Mouse (Mus musculus) kidney, adult 8-10 months (tissue): ENCODE measurements at regions not wholly inside any gene's neighbourhood (a gene's known extent, or its start where the extent isn't known, plus 50 kb on each side); places are given as distances from the start of the nearest gene placed in this dataset.

Source experiments
- DNase-seq, 2 experiments: peaks; one replicate each; pipeline ENCODE4 v3.0.0; 2022

- no peak for DNase-seq
Measured at GRCm38 (mm10) chr13:32649982-32650381, 133.8 kb downstream of the Mylk4 start.

GRCm38 (mm10) chr13:32643030-32643750, 140.6 kb downstream of the Mylk4 start:
- DNase-seq = no peak

- DNase-seq = no peak
Measured at GRCm38 (mm10) chr13:32640941-32641340, 142.8 kb downstream of the Mylk4 start.

GRCm38 (mm10) chr13:32630122-32630732, 153.5 kb downstream of the Mylk4 start:
- DNase-seq = no peak

GRCm38 (mm10) chr13:32613916-32614315, 169.8 kb downstream of the Mylk4 start:
- DNase-seq = peak; percentile 8 to 12

GRCm38 (mm10) chr13:32611551-32612295, 172.0 kb downstream of the Mylk4 start:
- no peak for DNase-seq

- no peak for DNase-seq
Measured at GRCm38 (mm10) chr13:32610970-32611369, 172.8 kb downstream of the Mylk4 start.

- peak in 1 of 2 experiments; percentile 9 for DNase-seq
Measured at GRCm38 (mm10) chr13:32608413-32608812, 175.3 kb downstream of the Mylk4 start.

GRCm38 (mm10) chr13:32603925-32604590, 179.7 kb downstream of the Mylk4 start:
- DNase-seq = no peak

- DNase-seq = no peak
Measured at GRCm38 (mm10) chr13:32601315-32601714, 182.4 kb downstream of the Mylk4 start.

GRCm38 (mm10) chr13:32593611-32594010, 190.1 kb downstream of the Mylk4 start:
- no peak for DNase-seq

- no peak for DNase-seq
Measured at GRCm38 (mm10) chr13:32593131-32593530, 190.6 kb downstream of the Mylk4 start.

GRCm38 (mm10) chr13:32581598-32581997, 202.2 kb downstream of the Mylk4 start:
- DNase-seq = no peak

- DNase-seq = no peak
Measured at GRCm38 (mm10) chr13:32567850-32568249, 215.9 kb downstream of the Mylk4 start.

- no peak for DNase-seq
Measured at GRCm38 (mm10) chr13:32560666-32561065, 222.1 kb upstream of the Gmds start.

- no peak for DNase-seq
Measured at GRCm38 (mm10) chr13:32556396-32556795, 217.9 kb upstream of the Gmds start.

- peak; percentile 68 to 78 for DNase-seq
Measured at GRCm38 (mm10) chr13:32555064-32555463, 216.5 kb upstream of the Gmds start.

- peak; percentile 30 to 56 for DNase-seq
Measured at GRCm38 (mm10) chr13:32554601-32555000, 216.1 kb upstream of the Gmds start.

GRCm38 (mm10) chr13:32553136-32553535, 214.6 kb upstream of the Gmds start:
- DNase-seq = peak; percentile 50 to 52

GRCm38 (mm10) chr13:32550113-32550512, 211.6 kb upstream of the Gmds start:
- no peak for DNase-seq

- DNase-seq = no peak
Measured at GRCm38 (mm10) chr13:32547126-32547525, 208.6 kb upstream of the Gmds start.

- DNase-seq = no peak
Measured at GRCm38 (mm10) chr13:32544986-32545740, 206.6 kb upstream of the Gmds start.
